Mouse (Mus musculus): Measurements from ENCODE around the gene Snx1. TPM values are rescaled to one million over a fixed set of nuclear protein-coding genes. Genes with fewer than 3 reads are reported as not detected.

Snx1 gene
- total and polyA plus RNA-seq, 3 experiments: 83.9 to 189 (median 113) TPM

DNA sequence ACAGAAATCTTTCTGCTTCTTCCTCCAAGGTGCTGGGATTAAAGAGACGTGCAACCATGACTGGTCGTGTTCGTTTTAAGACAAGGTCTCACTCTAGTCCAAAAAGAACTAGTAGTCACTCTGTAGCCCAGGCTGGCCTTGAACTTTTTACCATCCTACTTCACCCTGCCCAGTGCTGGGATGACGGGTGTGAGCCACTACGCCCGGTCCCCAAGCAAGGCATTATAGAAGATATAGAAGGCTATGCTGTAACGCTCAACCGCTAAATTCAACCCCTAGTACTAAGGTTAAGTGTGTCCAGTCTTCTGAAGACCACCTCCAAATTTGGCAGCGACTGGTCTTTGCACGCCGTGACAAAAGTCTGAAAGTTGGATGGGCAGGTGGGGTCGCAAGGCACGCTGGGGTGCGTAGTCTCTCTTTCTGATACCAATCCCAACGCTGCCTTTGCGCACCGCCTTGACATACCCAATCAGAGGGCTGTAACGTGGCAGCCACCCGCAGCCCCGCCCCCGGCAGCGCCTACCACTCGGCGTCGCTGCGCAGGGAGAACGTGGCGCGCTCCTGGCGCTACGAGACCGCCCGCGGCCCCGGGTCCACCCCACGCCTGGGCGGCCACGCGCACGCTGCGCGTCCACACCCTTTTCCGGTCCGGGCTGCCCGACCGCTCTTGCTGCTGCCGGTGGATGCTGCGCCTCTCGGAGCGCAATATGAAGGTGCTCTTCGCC, 66.6 kb downstream of the Snx1 start, which contains the start of gene Ppib:
Ppib (plus strand) TSS at position 640 of the 725 bp plus-strand sequence.
- H3K79me2 ChIP-seq (ENCODE audit: control insufficient read depth, insufficient read depth, low read length, poor library complexity): peaks cover 14% of the 10 kb centered on the region
- no peaks in the 10 kb centered on the region for H3K27me3 ChIP-seq (ENCODE audit: control insufficient read depth in 1 of 2, insufficient read depth in 2 of 2, low read length in 2 of 2)
- peak within 1 kb of the TSS; percentile 90 for H3K9ac ChIP-seq (ENCODE audit: control insufficient read depth, low read depth, low read length, poor library complexity, severe bottlenecking)
- peak within 1 kb of the TSS; percentile 58 for H3K27ac ChIP-seq (ENCODE audit: control insufficient read depth, low read depth, low read length)
- TF ChIP-seq ELF1 (IDR thresholded peaks at IDR 0.05; ENCODE audit: low read depth, low read length) (peak; percentile 60; the same call in 1 of the 2 replicates), CHD2 (IDR thresholded peaks at IDR 0.05; ENCODE audit: low read length) (peak; percentile 40), NRF1 (IDR thresholded peaks at IDR 0.05; ENCODE audit: insufficient read depth, low read depth, low read length, poor library complexity, severe bottlenecking) (peak; percentile 76), ZMIZ1 (IDR thresholded peaks at IDR 0.05; ENCODE audit: low read depth, low read length) (peak; percentile 80), USF1 (IDR thresholded peaks at IDR 0.05; ENCODE audit: low read depth, low read length) (peak; percentile 57), MYB (IDR thresholded peaks at IDR 0.05; ENCODE audit: low read depth, low read length) (no peak), CHD1 (IDR thresholded peaks at IDR 0.05; ENCODE audit: low read depth, low read length) (peak; percentile 92), BHLHE40 (IDR thresholded peaks at IDR 0.05; ENCODE audit: borderline replicate concordance, low read depth, low read length) (peak; percentile 19; the same call in 1 of the 2 replicates), EP300 (IDR thresholded peaks at IDR 0.05; ENCODE audit: low read depth in 1 of 2, low read length in 2 of 2) (peak in 1 of 2 experiments; percentile 48; a peak in 1 of 4 replicates), ZC3H11A (IDR thresholded peaks at IDR 0.05; ENCODE audit: low read depth, low read length) (no peak), TBP (IDR thresholded peaks at IDR 0.05; ENCODE audit: low read depth, low read length) (peak; percentile 77), MXI1 (IDR thresholded peaks at IDR 0.05; ENCODE audit: low read depth, low read length) (peak; percentile 95), GABPA (IDR thresholded peaks at IDR 0.05; ENCODE audit: low read depth, low read length) (no peak), ZKSCAN1 (IDR thresholded peaks at IDR 0.05; ENCODE audit: low read depth, low read length) (no peak), UBTF (IDR thresholded peaks at IDR 0.05; ENCODE audit: borderline replicate concordance, insufficient read depth, low read depth, low read length) (0 out of 2 replicates have a peak, but pooled peaks have one; percentile 37), MAFK (IDR thresholded peaks at IDR 0.05; ENCODE audit: borderline replicate concordance, low read depth, low read length) (no peak), MAX (IDR thresholded peaks at IDR 0.05; ENCODE audit: low read length) (peak; percentile 90), TCF12 (IDR thresholded peaks at IDR 0.05; ENCODE audit: low read depth, low read length) (no peak; the same call in none of the 2 replicates), ZNF384 (IDR thresholded peaks at IDR 0.05; ENCODE audit: low read depth, low read length) (no peak), GATA1 (IDR thresholded peaks at IDR 0.05; ENCODE audit: low read depth, low read length) (no peak), KAT2A (conservative IDR thresholded peaks at IDR 0.05; ENCODE audit: low read depth, low read length) (peak; percentile 64), POLR2AphosphoS2 (IDR thresholded peaks at IDR 0.05; ENCODE audit: low read length) (peak; percentile 62; the same call in 1 of the 2 replicates), SMC3 (IDR thresholded peaks at IDR 0.05; ENCODE audit: low read depth, low read length) (no peak), MYC (IDR thresholded peaks at IDR 0.05; ENCODE audit: low read depth, low read length) (peak; percentile 81; the same call in 1 of the 2 replicates), POLR2A (IDR thresholded peaks at IDR 0.05; ENCODE audit: control insufficient read depth in 1 of 2, insufficient read depth in 1 of 2, low read depth in 1 of 2, low read length in 2 of 2, poor library complexity in 1 of 2) (peak; percentile 83 to 93; a peak in 3 of 4 replicates), SIN3A (IDR thresholded peaks at IDR 0.05; ENCODE audit: low read length) (peak; percentile 85), TAL1 (IDR thresholded peaks at IDR 0.05; ENCODE audit: low read length) (no peak), HCFC1 (IDR thresholded peaks at IDR 0.05; ENCODE audit: low read depth, low read length) (peak; percentile 93), ETS1 (IDR thresholded peaks at IDR 0.05; ENCODE audit: low read depth, low read length) (peak; percentile 46; the same call in 1 of the 2 replicates), E2F4 (IDR thresholded peaks at IDR 0.05; ENCODE audit: borderline replicate concordance, low read depth, low read length) (peak; percentile 40; the same call in 1 of the 2 replicates), NELFE (IDR thresholded peaks at IDR 0.05; ENCODE audit: low read depth, low read length) (peak; percentile 93)
- H3K9me3 ChIP-seq (replicated peaks; ENCODE audit: insufficient read depth, low read length): no peaks in the 10 kb centered on the region
- H3K4me3 ChIP-seq (ENCODE audit: control insufficient read depth in 1 of 2, insufficient read depth in 1 of 2, low read depth in 2 of 2, low read length in 2 of 2): peak within 1 kb of the TSS; percentile 91 to 97
- DNase-seq (ENCODE audit: low read depth, low spot score): peak; percentile 98
- peaks cover 3 to 7% of the 10 kb centered on the region in 2 experiments; a peak in 3 of 4 replicates for H3K4me1 ChIP-seq (ENCODE audit: control insufficient read depth in 1 of 2, insufficient read depth in 2 of 2, low read length in 2 of 2)
- peaks cover 8 to 9% of the 10 kb centered on the region in 2 experiments for H3K36me3 ChIP-seq (ENCODE audit: control insufficient read depth in 1 of 2, insufficient read depth in 2 of 2, low read length in 2 of 2)
